Mouse (Mus musculus): Measurements from ENCODE around the gene Abcc12.

Gene Abcc12

GRCm38 (mm10) chr8:86512886-86513285 is 67.6 kb downstream of the Abcc12 start:
- no peak for DNase-seq (ENCODE audit: low spot score)

- DNase-seq (ENCODE audit: low spot score): no peak
Measured at GRCm38 (mm10) chr8:86512131-86512792, 68.2 kb downstream of the Abcc12 start.

GRCm38 (mm10) chr8:86501341-86501740 is 79.1 kb downstream of the Abcc12 start:
- DNase-seq (ENCODE audit: low spot score): no peak

GRCm38 (mm10) chr8:86495056-86495455 is 85.4 kb downstream of the Abcc12 start:
- no peak for DNase-seq (ENCODE audit: low spot score)

- no peak for DNase-seq (ENCODE audit: low spot score)
Measured at GRCm38 (mm10) chr8:86493841-86494240, 86.6 kb downstream of the Abcc12 start.

- no peak for DNase-seq (ENCODE audit: low spot score)
Measured at GRCm38 (mm10) chr8:86485411-86485810, 95.1 kb downstream of the Abcc12 start.

- no peak for DNase-seq (ENCODE audit: low spot score)
Measured at GRCm38 (mm10) chr8:86484244-86484643, 96.2 kb downstream of the Abcc12 start.

GRCm38 (mm10) chr8:86482116-86482515 is 98.4 kb downstream of the Abcc12 start:
- no peak for DNase-seq (ENCODE audit: low spot score)

GRCm38 (mm10) chr8:86475711-86476438 is 104.6 kb downstream of the Abcc12 start:
- no peak for DNase-seq (ENCODE audit: low spot score)

GRCm38 (mm10) chr8:86474461-86474860 is 106.0 kb downstream of the Abcc12 start:
- DNase-seq (ENCODE audit: low spot score): no peak

GRCm38 (mm10) chr8:86473121-86473520 is 107.4 kb downstream of the Abcc12 start:
- DNase-seq (ENCODE audit: low spot score): no peak

- DNase-seq (ENCODE audit: low spot score): no peak
Measured at GRCm38 (mm10) chr8:86470717-86471116, 109.8 kb downstream of the Abcc12 start.

- DNase-seq (ENCODE audit: low spot score): no peak
Measured at GRCm38 (mm10) chr8:86463215-86463614, 117.3 kb downstream of the Abcc12 start.

- DNase-seq (ENCODE audit: low spot score): no peak
Measured at GRCm38 (mm10) chr8:86460372-86460771, 120.1 kb downstream of the Abcc12 start.

GRCm38 (mm10) chr8:86453697-86454480 is 126.6 kb downstream of the Abcc12 start:
- DNase-seq (ENCODE audit: low spot score): no peak

GRCm38 (mm10) chr8:86449870-86450515 is 130.5 kb downstream of the Abcc12 start:
- DNase-seq (ENCODE audit: low spot score): no peak

- DNase-seq (ENCODE audit: low spot score): no peak
Measured at GRCm38 (mm10) chr8:86445516-86445915, 135.0 kb downstream of the Abcc12 start.

GRCm38 (mm10) chr8:86443744-86444143 is 136.7 kb downstream of the Abcc12 start:
- no peak for DNase-seq (ENCODE audit: low spot score)

- DNase-seq (ENCODE audit: low spot score): no peak
Measured at GRCm38 (mm10) chr8:86438983-86439299, 141.5 kb downstream of the Abcc12 start.

GRCm38 (mm10) chr8:86438133-86438982 is 142.1 kb downstream of the Abcc12 start:
- no peak for DNase-seq (ENCODE audit: low spot score)

- no peak for DNase-seq (ENCODE audit: low spot score)
Measured at GRCm38 (mm10) chr8:86437418-86437817, 143.1 kb downstream of the Abcc12 start.
